Mouse (Mus musculus) cerebellum, adult 2 months (tissue): Measurements from ENCODE around the gene Slc30a4.

Experiments used
- CTCF ChIP-seq: fragments of 200-500 bp; IDR thresholded peaks from 2 replicates; pipeline ENCODE4 v1.5.1; 2011; ENCODE audit warnings: low read depth, mild to moderate bottlenecking, control low read depth, low read length, moderate library complexity, borderline replicate concordance; ENCODE audit not compliant: insufficient read depth
- POLR2A ChIP-seq: fragments of 200-500 bp; IDR thresholded peaks from 2 replicates; pipeline ENCODE4 v1.6.1; 2011; ENCODE audit warnings: low read length, control low read depth, borderline replicate concordance; ENCODE audit not compliant: insufficient read depth

DNA sequence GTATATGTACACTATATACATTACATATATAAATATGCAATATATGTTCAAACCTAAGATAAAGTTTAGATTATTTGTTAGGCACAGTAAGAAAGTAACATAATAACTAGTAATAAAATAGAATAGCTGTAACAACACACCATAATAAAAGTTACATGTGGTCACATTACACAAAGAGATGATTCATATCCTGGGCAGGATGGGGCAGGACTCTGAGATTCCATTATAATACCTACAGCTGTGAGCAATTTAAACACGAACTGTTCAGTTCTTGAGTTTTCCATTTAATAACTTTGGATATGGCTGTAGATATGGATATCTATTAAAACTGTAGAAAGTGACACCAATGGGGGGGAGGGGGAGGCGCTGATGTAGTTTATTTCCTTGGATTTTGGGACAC, 4.9 kb downstream of the Slc30a4 start:
- TF ChIP-seq POLR2A (no peak), CTCF (no peak)
